Mouse (Mus musculus) heart, adult 2 months (tissue): Measurements from ENCODE around the gene Dgkg. TPM values are rescaled to one million over a fixed set of nuclear protein-coding genes. Genes with fewer than 3 reads are reported as not detected.

ENCODE experiments used
- DNase-seq, 2 experiments: peaks; one replicate each; pipeline ENCODE4 v3.0.0; 2021
- H3K27ac ChIP-seq: fragments of 200-600 bp; 2 replicates; pipeline ENCODE4 v1.8.1; 2022
- H3K27me3 ChIP-seq: fragments of 200-500 bp; 2 replicates; pipeline ENCODE4 v1.6.1; 2012; ENCODE audit warnings: mild to moderate bottlenecking, low read length, inconsistent platforms, mixed read lengths; ENCODE audit not compliant: control insufficient read depth, insufficient read depth
- H3K36me3 ChIP-seq: fragments of 200-500 bp; 2 replicates; pipeline ENCODE4 v1.6.1; 2012; ENCODE audit warnings: low read length, inconsistent platforms; ENCODE audit not compliant: control insufficient read depth, insufficient read depth
- H3K4me1 ChIP-seq: fragments of 200-500 bp; 2 replicates; pipeline ENCODE4 v1.6.1; 2011; ENCODE audit warnings: low read length; ENCODE audit not compliant: control insufficient read depth, insufficient read depth
- H3K4me3 ChIP-seq: fragments of 200-600 bp; 2 replicates; pipeline ENCODE4 v1.8.1; 2022
- H3K79me2 ChIP-seq: fragments of 200-500 bp; replicated peaks from 2 replicates; pipeline ENCODE4 v1.6.1; 2012; ENCODE audit warnings: mild to moderate bottlenecking, inconsistent platforms, low read length, moderate library complexity, mixed read lengths; ENCODE audit not compliant: control insufficient read depth, insufficient read depth
- H3K9ac ChIP-seq: fragments of 200-500 bp; 2 replicates; pipeline ENCODE4 v1.6.1; 2012; ENCODE audit warnings: low read depth, mild to moderate bottlenecking, control low read depth, inconsistent platforms, low read length, mixed read lengths
- CTCF ChIP-seq: fragments of 200-600 bp; IDR thresholded peaks from 2 replicates; pipeline ENCODE4 v1.8.1; 2022; ENCODE audit warnings: antibody characterized with exemption, mild to moderate bottlenecking, moderate library complexity
- EP300 ChIP-seq: fragments of 200-500 bp; IDR thresholded peaks from 2 replicates; pipeline ENCODE4 v1.6.1; 2011; ENCODE audit warnings: low read depth, low read length, control low read depth; ENCODE audit not compliant: insufficient read depth
- POLR2A ChIP-seq: fragments of 200-500 bp; IDR thresholded peaks from 2 replicates; pipeline ENCODE4 v1.6.1; 2011; ENCODE audit warnings: mild to moderate bottlenecking, low read depth, low read length, control low read depth; ENCODE audit not compliant: insufficient read depth
- WGBS: fragments of 180-500 bp; shearing (Covaris S2); methylation state at CpG from one replicate; pipeline ENCODE4 v1.1.7; 2018; 5-methylcytosine and 5-hydroxymethylcytosine counted together
- intact Hi-C: fragments of 180-260 bp; cut with DNase I; formaldehyde crosslinking; loops from one replicate; pipeline ENCODE4 v1.15.1; 2025
- polyA plus RNA-seq: library from polyadenylated mRNA; depleted of rRNA; stranded (reverse); fragments of >200 nt; gene quantifications from 2 replicates; pipeline ENCODE4 v1.2.3, GENCODE M21; 2012
- total RNA-seq, 2 experiments: library from RNA; stranded (reverse); gene quantifications; 2 replicates each; pipeline ENCODE4 v1.2.3; 2021

Gene Dgkg
- total and polyA plus RNA-seq, 3 experiments: 0.25 to 0.96 (median 0.39) TPM

GRCm38 (mm10) chr16:22577656-22578055, 79.4 kb downstream of the Dgkg start:
- no peak for DNase-seq
- Histone ChIP-seq H3K36me3 (no peaks in the 10 kb centered on the region), H3K27ac (no peak overlapping the region), H3K4me3 (no peak overlapping the region), H3K79me2 (no peaks in the 10 kb centered on the region), H3K27me3 (peaks cover under 1% of the 10 kb centered on the region; the same call in 1 of the 2 replicates), H3K4me1 (no peaks in the 10 kb centered on the region), H3K9ac (no peak overlapping the region)
- peak; percentile 64 for TF ChIP-seq CTCF
- TF ChIP-seq EP300: no peak
- WGBS: 49% methylated on average over 8 of the region's 8 CpGs
- intact Hi-C loops: loop anchor here (1.0 to 2.0 kb wide), 2 partner anchors 267 to 275 kb away; no protein-coding TSS in a partner anchor

DNA sequence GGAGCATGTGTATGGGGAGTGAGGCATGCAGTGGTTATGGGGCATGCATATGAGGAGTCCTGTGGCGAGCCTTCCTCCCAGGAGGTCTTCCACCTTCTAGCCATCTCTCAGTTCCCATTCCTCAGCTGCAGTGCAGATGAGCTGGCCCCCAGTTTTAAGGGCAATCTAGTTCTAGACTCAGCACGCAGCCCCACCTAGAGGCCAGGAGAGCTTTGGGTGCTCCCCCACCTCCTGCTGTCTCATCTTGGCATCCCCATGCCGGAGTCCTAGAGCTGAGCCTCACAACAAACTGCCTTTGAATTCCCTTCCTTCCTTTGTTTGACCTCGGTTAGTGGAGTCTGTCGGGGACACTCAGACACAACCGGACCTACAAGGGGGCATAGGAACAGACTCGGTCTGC, 82.9 kb downstream of the Dgkg start:
- intact Hi-C loops: no loop called here
- no peak overlapping the region for H3K27ac ChIP-seq
- H3K4me3 ChIP-seq: no peak overlapping the region
- no peaks in the 10 kb centered on the region for H3K4me1 ChIP-seq
- DNase-seq: no peak
- no peak overlapping the region for H3K9ac ChIP-seq
- H3K79me2 ChIP-seq: no peaks in the 10 kb centered on the region
- whole genome bisulfite sequencing: 55% methylated on average over 7 of the region's 7 CpGs
- TF ChIP-seq EP300 (no peak), CTCF (peak; percentile 11; the same call in 1 of the 2 replicates)
- peaks cover 3% of the 10 kb centered on the region; the same call in 1 of the 2 replicates for H3K27me3 ChIP-seq
- H3K36me3 ChIP-seq: no peaks in the 10 kb centered on the region

GRCm38 (mm10) chr16:22572641-22573341, 84.2 kb downstream of the Dgkg start:
- TF ChIP-seq EP300 (no peak), CTCF (no peak), POLR2A (no peak)
- no peak overlapping the region for H3K4me3 ChIP-seq
- H3K27me3 ChIP-seq: peaks cover 3% of the 10 kb centered on the region; the same call in 1 of the 2 replicates
- no peak overlapping the region for H3K9ac ChIP-seq
- DNase-seq: no peak
- intact Hi-C loops: no loop called here
- WGBS: 42% methylated on average over 21 of the region's 21 CpGs
- no peak overlapping the region for H3K27ac ChIP-seq
- H3K36me3 ChIP-seq: no peaks in the 10 kb centered on the region
- no peaks in the 10 kb centered on the region for H3K4me1 ChIP-seq
- H3K79me2 ChIP-seq: no peaks in the 10 kb centered on the region

DNA sequence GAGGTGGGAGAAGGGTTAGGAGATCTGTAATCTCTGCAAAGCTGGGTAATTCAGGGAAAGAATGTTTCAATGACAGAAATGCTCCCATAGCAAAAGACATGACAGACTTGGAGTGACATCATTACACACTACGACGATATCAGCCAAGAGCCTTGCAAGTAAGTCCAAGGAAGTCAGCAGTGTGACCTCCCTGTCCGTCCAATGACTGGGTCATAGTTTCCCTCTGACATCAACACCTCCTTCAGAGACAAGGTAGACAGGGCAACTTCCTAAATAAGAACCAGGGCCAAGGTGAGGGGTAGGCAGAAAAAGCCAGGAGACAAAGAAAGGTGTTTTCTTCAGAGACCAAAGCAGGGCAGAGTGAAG, 92.1 kb downstream of the Dgkg start:
- Histone ChIP-seq H3K27me3 (no peaks in the 10 kb centered on the region), H3K4me3 (no peak overlapping the region), H3K36me3 (no peaks in the 10 kb centered on the region), H3K27ac (peak overlapping the region; percentile 83; the same call in 1 of the 2 replicates), H3K9ac (no peak overlapping the region), H3K79me2 (no peaks in the 10 kb centered on the region), H3K4me1 (peaks cover 1% of the 10 kb centered on the region; the same call in 1 of the 2 replicates)
- DNase-seq: no peak
- 28% methylated on average over 3 of the region's 3 CpGs for WGBS
- TF ChIP-seq POLR2A: no peak
- TF ChIP-seq EP300: no peak
- no peak for TF ChIP-seq CTCF
- intact Hi-C loops: loop anchor here (1.0 to 10.0 kb wide), 2 partner anchors 242 to 400 kb away; partner anchors contain the start of gene Igf2bp2

DNA sequence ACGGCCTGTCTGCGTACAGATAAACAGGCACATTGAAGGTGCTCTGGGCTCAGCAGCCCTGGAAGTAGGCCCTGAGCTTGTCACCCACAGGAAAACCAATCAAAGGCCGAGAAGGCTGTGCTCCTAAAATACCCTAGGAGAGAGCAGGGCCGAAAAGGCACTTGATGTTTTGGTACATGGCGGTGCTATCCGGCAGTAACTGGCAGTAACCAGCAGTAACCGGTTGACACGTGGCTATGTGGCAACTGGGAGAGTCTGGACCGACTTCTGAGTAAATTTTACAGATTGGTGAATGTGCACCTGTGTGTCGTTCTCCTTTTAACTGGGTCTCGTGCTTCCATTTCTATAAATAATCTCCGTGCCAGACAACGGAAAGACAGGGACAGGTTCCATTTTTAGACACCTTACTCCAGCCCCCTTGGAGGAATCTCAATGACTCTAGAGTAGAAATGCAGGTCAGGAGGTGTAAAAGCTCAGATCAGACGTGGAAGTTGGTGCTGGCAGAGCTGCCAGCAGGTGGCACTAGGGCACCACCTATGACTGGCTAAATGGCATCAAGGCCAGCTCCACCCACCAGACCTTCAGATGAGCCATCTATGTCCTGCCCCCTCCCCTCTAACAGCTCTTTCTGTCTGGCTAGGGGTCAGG, 92.6 kb downstream of the Dgkg start:
- Histone ChIP-seq H3K79me2 (no peaks in the 10 kb centered on the region), H3K9ac (no peak overlapping the region), H3K4me1 (peaks cover 1% of the 10 kb centered on the region; the same call in 1 of the 2 replicates), H3K27ac (peak overlapping the region; percentile 83), H3K36me3 (no peaks in the 10 kb centered on the region), H3K27me3 (no peaks in the 10 kb centered on the region), H3K4me3 (no peak overlapping the region)
- DNase-seq: peak; percentile 74 to 76
- intact Hi-C loops: loop anchor here (10.0 kb wide), 1 partner anchor 400 kb away; the partner anchor contains the start of gene Igf2bp2
- TF ChIP-seq POLR2A: 0 out of 2 replicates have a peak, but pooled peaks have one; percentile 41
- TF ChIP-seq EP300: peak; percentile 65
- peak; percentile 86 for TF ChIP-seq CTCF
- WGBS: 35% methylated on average over 14 of the region's 14 CpGs

- DNase-seq: no peak
- Histone ChIP-seq H3K9ac (no peak overlapping the region), H3K79me2 (no peaks in the 10 kb centered on the region), H3K27me3 (no peaks in the 10 kb centered on the region), H3K27ac (peak overlapping the region; percentile 83), H3K4me1 (peaks cover 1% of the 10 kb centered on the region; the same call in 1 of the 2 replicates), H3K36me3 (no peaks in the 10 kb centered on the region), H3K4me3 (no peak overlapping the region)
- TF ChIP-seq EP300 (no peak), CTCF (no peak), POLR2A (no peak)
- intact Hi-C loops: loop anchor here (10.0 kb wide), 1 partner anchor 399 kb away; the partner anchor contains the start of gene Igf2bp2
Measured at GRCm38 (mm10) chr16:22563594-22563993, 93.4 kb downstream of the Dgkg start.
